Mouse (Mus musculus) A20 (cell line): Measurements from ENCODE around the gene Specc1.
"Not testable (repeated sequence)": the region's sequence is repeated elsewhere in the genome, so short reads cannot be mapped to it uniquely, and the experiment has no call there.

ENCODE experiments used
- DNase-seq: peaks from one replicate; pipeline ENCODE4 v3.0.0-alpha.2; 2011; ENCODE audit warnings: low read depth, low spot score

The Specc1 gene

DNA sequence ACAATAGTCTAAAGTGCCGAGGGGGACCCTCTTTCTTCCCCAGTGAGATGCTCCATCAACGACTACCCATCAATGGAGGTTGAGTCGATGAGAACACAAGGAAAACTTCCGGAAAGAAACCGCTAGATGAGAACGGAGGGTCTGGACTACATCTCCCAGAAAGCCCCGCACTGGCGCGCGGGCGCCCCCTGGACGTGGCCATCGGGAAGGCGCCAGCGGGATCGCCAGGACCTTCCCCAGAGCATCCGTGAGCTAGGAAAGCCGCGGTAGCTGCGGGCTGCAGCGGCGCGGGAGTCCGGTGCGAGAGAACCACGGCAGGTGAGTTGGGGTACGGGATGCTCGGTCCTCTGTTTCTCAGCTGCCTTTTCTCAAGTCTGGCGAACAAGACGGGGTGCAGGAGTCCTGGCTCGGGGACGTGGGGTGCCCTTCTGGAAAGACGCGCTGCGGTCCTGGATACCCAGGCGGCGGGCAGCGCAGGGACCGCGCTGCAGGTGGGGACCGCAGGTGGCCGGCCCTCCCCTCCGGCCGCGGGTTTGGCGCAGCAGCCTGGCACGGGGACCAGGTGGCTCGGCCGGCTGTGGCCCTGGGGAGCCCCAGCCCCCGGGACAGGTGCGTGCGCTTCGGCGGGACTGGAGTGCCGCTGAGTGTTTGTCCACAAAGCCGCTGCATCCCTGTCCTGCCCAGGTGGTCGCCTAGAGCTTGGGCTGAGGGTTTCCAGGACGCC lies at the start of gene Specc1:
Specc1 (plus strand) TSS at position 192 of the 724 bp plus-strand sequence.
- DNase-seq = peak; percentile 81

DNA sequence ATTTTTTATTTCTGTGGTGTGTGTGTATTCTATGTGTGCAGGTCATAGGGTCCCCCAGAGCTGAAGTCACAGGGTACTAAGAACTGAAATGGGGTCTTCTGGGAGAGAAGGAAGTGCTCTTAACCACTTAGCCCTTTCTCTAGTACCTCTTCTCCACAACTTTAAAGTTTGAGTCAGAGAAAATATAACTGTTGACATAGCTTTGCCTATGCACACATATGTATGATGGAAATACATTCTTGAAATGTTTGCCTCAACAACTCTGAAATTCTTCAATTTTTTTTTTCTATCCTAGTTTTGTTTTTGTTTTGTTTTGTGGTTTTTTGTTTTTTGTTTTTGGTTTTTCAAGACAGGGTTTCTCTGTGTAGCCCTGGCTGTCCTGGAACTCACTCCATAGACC lies 48.2 kb upstream of the Specc1 start:
- no peak for DNase-seq

DNA sequence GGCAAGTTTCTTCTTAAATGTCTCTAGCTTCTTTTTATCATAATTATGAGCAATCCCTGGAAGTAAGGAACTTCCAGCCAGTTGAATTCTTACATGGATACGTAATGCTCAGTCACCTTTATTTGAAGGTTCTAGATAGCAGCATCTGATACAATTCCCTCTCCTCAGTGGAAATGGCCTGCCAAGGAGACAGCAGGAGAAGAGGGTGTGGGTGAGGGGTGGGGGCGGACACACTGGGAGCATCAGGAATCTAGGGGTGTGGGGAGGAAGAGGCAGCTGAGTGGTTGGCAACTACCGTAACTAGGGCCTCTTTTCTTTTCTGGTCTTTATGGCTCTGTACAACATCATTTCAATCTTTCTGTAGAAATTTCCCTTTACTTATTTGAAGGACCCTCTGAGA lies 36.9 kb upstream of the Specc1 start:
- DNase-seq = no peak

DNA sequence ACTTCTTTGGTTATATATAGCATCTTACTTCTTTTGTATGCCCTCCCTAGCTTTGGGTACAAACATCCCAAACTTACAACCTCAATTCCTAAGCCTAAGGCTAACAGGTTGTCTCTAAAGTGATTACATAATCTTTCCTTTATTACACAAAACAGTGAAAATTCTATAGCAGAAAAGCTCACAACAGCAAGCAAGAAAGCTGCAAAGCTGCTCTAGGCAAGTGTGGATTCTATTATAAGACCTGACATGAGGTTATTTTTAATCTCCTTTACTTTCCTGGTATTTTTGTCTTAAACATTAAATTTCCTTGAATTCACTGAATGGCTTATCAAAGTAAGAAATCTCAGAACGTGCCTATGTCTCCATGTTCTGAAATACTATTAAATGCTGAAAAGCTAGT lies 33.3 kb upstream of the Specc1 start:
- DNase-seq = no peak

DNA sequence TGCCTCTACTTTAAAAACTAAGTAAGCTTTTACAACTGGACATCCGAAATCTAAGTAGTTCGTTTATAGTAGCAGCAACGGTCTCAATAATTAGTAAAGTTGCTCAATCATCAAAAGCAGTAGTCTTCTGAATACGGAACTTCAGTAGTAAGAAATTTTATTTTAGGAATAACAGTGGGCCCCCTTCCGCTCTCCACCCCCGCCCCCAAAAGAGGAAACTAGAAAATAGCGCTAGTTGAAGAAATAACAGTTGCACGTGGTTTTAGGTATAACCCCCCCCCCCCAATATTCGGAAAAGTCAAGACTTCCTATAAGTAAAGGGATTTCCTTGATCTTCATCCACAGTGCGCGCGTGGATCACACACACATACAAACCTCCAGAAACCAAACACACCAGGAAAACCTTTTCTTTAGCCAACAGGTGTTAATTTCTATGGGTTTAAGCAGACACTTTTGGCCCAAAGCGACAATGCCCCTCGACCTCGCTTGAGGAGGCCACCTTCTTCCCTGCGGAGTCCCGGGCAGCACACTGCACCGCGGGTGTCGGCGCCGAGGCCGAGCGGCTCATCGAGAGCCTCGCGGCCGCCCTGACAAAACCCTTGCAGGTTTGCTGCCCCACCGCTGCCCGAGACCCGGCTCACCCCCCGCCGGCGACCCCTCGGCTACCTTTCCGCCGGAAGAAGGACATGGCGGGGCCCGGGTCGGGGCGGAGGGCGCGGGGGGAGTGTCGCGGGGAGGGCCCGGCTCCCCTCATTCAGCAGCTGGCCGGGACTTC lies 27.1 kb upstream of the Specc1 start:
- peak; percentile 73 for DNase-seq

DNA sequence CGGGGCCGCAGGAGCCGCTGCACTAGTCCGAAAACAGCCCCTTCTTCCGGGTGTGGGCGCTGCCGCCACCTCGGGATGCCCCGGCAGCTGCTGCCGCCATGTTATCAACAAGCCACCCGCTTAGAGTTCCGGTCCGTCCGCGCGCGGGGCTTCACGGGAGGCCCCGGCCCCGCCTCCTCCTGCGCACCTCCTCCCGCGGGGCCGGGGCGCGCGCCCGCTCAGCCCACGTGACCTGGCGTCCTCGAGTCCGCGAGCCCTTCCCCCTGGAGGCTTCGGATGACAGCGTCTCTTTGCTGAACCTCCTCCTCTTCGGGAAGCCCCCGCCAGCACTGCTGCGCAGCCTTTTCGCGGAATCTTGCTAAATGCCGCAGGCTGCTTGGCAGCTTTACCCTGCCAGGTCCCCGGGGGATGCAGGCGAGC lies 26.5 kb upstream of the Specc1 start, which contains the start of gene Akap10:
Akap10 (minus strand) TSS at position 155 of the 420 bp plus-strand sequence.
- peak; percentile 97 for DNase-seq

DNA sequence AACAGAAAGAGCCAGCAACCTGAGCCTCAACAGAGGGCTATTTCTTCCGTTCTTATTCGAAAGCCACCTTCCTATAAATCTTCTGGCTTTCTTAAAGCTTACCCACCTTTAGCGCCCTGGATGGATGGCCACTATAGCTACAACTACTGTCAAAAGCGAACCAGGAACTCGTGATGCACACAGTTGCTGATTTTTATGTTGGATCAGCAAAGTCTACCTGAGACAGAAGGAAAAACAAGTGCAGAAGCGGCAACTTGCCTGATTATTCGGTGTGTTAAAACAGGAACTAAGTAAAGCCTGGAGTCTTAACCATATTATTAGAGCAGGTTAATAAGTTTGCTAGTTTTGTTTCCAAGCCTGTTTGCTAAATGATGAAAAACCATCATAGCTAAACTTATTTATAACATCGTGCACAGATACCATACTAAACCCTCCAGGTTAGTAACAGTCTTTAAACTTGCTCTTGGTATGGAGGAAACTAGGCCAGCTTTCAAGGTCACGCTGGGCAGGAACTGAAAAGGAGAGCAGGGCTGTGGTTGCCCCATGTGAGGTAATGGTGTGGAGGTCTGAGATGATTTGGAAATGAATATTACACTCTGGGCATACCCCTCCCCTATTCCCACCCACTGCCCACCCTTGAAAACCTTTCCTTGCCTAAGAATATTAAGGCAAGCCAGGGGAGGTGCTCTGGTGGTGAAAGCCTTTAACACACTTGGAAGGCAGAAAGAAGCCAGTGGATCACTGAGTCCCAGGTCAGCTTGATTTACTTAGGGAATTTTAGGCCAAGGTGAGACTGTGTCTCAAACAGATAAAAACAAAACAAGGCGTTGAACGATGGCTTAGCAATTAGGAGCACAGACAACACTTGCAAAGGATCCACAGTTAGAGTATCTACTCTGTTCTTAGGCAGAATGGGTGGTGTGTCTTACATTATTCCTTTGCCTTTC lies 25.6 kb upstream of the Specc1 start:
- DNase-seq = no peak

DNA sequence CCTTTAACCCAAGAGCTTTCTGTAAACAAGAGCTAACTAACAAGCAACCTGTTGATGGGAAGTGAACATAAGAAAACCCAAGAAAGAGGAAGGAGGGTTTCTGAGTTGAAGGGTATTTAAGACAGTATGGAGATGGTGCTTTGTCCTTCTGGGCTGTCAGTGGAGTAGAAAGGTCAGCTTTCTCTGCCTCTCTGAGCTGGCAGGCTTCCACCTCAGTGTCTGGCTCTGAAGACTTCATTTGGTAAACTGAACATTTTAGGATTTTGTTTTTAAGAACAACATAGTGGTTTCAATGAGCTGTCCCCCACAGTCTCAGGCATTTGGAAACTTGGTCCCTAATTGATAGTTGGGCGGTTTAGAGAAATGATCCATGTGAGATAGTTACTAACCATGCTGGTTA lies 18.8 kb upstream of the Specc1 start:
- no peak for DNase-seq

DNA sequence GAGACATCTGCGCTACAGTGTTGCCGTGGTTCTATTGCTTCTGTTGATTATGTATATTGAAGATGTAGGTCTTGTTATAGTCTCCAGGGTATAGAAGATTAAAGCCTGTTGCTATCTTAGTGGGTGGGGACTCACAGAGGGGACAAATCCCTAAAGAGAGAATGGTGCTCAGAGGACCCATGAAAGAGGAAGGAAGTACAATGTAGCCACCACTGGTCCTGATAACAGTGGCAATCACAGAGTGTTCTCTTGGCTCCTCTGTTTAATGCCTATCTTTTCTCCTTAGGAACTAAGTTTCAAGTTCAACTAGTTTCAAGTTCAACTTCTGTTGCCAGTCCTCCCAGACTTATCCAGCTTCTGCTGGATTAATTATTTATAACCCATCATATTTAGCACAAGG lies 13.7 kb upstream of the Specc1 start:
- DNase-seq = no peak

DNA sequence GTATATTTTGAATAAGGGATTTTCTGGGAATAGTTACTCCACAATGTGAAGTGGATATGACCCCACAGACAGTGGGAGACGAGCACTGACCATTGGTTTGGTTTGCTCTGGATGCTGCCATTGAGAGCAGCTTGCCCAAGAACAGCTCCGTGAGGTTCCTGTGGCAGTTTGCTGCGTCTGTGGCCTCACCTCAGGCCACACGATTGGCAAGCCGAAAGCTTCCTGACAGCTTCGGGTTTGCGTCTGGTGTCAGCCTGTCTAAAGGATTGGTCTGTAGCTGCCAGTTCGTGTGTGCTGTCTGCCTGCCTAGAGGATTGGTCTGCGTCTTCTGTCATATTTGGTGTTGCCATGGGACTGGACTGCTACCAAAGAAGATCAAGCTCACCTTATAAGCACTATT lies 12.1 kb upstream of the Specc1 start:
- no peak for DNase-seq

DNA sequence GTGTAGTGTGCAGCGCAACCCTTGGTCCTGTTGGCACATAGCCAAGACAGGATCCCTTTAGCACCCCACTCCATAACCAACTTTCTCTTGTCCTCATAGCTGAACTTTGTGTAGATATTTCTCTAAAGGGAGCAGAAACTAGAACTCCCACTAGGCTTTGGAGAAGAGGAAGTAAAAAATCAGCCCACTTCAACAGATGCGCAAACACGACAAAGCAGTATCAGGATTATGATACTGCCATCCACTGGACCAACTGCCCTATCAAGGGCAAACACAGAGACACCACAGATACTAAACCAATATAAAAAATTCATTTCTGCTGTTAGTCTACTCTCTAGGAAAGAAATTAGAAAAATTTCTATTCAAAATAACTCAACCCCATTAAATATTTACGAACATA lies 10.0 kb upstream of the Specc1 start:
- DNase-seq = no peak

DNA sequence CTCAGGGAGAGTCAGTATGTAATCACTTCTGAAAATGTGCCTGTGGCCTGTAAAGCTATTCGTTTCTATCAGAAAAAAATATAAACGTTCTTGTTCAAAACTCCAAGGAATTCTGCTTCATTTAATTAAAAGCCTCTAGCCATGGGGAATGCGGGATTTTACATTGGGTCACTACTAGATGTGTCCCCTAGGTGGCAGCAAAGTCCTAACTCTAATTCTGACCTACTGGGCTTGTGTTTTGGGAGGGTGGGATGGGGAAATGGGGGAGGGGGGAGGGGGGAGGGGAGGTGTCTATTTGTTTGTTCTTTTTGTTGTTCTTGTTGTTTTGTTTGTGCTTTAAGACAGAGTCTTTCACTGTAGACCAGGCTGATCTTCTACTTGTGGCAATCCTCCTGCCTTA lies 7.2 kb upstream of the Specc1 start:
- DNase-seq = peak; percentile 43

DNA sequence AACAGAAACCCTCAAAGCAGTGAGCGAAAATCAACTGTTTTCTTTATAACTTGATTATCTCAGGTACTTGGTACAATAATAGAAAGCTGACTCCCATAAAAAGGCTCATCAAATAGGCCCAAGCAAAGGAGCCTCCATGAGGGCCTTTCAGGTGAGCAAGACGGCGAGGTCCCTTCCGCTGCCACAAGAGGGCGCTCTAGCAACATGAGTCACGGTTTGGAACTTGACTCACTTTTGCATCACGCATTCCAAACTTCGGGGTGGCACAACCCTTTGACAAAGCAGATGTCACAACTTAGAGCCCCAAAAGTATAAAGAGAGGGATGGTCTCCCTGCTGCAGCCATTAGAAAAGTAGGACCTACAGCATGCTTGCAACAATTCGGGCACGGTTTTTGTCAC lies 5.9 kb upstream of the Specc1 start:
- peak; percentile 78 for DNase-seq

DNA sequence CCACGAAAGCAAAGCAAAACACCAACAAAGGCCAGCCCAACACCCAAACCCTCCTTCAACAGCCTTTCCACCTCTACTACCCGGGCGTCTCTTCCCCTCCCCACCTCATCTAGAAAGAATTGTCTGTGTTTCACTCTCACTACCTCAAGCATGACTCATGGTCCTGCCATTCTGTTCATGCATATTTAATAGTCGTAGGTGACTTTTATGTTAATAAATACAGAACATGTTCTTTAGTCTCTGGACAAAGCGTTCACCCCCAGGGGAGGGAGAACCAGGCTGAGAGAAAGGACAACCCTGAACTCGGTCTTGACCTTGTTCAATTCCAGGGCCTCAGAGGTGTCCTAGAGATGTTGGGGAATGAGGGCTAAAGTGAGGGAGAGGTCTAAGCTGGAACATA lies 1.4 kb upstream of the Specc1 start:
- DNase-seq = no peak

DNA sequence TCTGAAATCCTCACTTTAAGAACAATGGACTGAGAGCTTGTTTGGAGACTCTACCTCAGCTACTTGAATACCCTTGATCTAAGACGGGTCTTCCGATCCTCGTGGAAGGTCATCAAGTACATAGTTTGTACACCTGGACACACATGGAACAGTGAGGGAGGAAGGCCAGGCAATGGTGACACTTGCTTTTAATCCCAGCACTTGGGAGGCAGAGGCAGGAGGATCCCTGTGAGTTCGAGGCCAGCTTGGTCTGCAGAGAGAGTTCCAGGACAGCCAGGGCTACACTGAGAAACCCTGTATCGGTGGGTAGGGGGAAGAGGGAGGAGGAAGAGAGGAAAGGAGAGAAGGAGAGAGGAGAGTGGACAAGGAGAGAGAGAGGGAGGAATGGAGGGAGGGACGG lies 612 bp upstream of the Specc1 start:
- DNase-seq = no peak

DNA sequence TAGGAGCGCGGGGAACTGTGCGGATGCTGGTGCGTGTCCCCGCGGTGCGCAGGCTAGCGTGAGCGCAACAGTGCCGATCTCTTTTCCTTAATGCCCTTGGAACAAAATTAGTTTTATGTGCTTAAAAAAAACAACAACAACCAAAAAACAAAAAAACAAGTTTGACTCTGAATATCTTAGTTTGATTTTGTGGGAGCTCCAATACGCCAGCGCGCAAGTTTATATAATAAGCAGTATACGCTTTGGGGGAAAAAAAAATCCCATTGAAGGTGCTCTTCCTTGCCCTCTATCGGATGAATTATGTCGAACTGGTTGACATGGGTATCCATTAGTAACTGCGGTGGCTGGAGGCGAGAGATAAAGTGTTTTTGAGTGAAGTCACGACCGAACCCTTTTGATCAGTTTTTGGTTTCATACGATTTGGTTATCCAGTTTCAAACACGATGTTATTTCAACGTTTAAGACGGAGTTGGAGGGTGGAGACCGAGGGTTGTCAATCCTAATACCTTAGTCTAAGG lies 792 bp downstream of the Specc1 start:
- DNase-seq = no peak

DNA sequence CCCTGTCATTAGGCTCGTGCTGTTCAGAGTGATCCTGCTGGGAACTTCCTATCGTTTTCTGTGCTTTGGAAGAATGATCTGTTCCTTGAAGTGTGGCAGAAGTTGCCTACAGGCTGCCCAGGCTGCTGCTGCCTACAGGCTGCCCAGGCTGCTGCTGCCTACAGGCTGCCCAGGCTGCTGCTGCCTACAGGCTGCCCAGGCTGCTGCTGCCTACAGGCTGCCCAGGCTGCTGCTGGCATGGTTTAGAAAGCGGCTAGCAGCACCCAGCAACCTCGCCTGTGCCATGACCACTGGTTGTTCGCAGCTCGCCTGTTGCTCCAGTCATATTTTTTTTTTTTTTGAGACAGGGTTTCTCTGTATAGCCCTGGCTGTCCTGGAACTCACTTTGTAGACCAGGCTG lies 2.1 kb downstream of the Specc1 start:
- not testable (repeated sequence) for DNase-seq

DNA sequence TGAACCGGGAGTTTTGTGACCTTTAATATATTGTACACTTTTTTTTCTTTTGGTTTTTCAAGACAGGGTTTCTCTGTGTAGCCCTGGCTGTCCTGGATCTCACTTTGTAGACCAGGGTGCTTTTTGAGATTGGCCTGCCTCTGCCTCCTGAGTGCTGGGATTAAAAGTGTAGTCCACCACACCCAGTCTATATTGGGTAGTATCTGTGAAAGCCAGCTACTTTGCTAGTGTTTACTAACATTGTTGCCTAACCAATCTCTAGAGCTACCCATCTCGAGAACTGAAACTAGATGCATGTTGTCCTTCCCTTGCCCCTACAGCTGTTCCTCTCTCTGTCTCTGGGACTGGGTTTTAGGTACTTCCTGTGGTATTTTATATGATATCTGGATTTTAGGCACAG lies 3.5 kb downstream of the Specc1 start:
- DNase-seq = no peak

DNA sequence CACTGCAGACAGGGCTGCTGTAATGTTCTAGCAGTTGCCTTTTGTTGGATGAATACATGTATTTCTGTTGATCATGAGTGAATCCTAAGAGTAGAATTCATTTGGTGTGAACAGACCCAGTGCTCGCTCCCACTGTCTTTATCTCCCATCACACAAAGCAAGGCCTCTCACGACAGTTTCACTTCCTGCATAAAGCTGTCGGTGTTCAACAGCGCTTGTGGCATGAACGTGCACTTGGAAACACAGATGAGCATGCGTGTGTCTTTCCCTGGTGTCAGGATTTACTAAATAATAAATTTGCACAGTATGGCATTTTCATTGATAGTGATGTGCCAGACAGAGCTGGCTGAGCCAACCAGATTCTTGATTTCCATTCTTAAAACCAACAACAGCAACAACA lies 6.1 kb downstream of the Specc1 start:
- peak; percentile 69 for DNase-seq

DNA sequence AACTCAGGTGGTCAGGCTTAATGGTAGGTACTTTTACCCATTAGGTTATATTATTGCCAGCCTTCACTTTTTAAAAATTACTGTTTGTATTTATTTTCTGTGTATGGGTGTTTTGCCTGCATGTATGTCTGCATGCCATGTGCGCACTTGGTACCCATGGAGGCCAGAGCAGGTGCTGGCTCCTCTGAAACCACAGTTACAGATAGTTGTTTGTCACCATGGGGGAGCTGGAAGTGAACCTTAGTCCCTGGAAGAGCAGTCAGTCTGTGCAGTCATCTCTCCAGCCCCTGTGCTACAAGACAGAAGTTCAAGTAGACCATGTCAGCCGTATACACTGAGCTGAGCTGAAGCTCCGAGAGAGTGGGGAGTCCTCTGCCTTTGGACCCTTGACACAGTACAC lies 6.6 kb downstream of the Specc1 start:
- DNase-seq = no peak

DNA sequence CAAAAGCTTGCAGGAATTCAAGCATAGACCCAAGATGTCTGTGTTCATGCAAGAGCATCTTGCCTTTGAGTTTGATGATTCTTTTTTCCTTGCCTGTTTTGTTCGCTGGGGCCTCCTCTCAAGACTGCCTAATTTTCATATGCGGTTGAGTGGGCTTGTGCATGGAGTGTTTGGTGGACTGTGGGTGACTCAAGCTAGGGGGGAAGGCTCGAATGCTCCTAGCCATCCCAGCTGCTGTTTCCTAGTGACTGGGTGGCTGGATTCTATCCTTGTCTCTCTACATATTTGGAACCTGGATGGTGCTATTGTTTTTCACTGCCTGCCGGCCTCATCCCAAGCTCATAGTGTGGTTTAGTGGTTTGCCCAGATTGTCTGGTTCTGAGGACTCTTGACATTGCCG lies 8.0 kb downstream of the Specc1 start:
- no peak for DNase-seq

DNA sequence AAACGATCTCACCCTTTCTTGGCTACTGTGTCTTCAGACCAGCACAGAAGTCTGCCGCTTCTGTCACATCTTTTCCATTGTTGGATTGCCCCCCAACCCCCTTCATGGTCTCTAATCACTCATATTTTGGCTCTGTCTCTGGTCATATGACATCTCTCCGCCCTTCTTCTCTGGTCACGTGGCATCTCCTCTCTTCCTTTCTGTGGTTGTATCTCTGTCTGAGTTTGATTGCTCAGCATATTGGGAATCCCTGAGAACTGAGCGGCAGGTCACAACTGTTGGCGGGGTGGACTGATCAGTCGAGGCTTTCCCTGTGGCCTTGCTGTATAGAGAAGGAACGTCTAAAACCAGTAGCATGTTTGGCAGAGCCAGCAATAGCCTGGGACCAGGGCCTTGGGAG lies 10.5 kb downstream of the Specc1 start:
- DNase-seq = no peak
